Mouse (Mus musculus) layer of hippocampus, postnatal 25 days (tissue): Measurements from ENCODE around the gene Acvr2a. TPM values are rescaled to one million over a fixed set of nuclear protein-coding genes. Genes with fewer than 3 reads are reported as not detected.

Experiments used
- DNase-seq, 2 experiments: peaks; one replicate each; pipeline ENCODE4 v3.0.0; 2022; ENCODE audit warnings: mixed read lengths in 2 of 2, low spot score in 1 of 2; ENCODE audit errors: extremely low spot score in 1 of 2
- total RNA-seq, 2 experiments: library from RNA; stranded (reverse); gene quantifications; 2 replicates each; pipeline ENCODE4 v1.2.3; 2021

Acvr2a gene
- 10 to 100 TPM; 40.1 to 44.6 TPM for total RNA-seq

GRCm38 (mm10) chr2:48813371-48814222, at the start of gene Acvr2a:
Gene Acvr2a, plus strand, starts transcription at chr2:48814109.
- peak; percentile 81 to 91 for DNase-seq

- no peak for DNase-seq
These were observed 47.4 kb upstream of the Acvr2a start for GRCm38 (mm10) chr2:48766513-48766912.

GRCm38 (mm10) chr2:48767778-48768177, 46.1 kb upstream of the Acvr2a start:
- DNase-seq: peak in 1 of 2 experiments; percentile 4

- no peak for DNase-seq
These were observed 45.7 kb upstream of the Acvr2a start for GRCm38 (mm10) chr2:48768219-48768618.

GRCm38 (mm10) chr2:48770100-48770499, 43.8 kb upstream of the Acvr2a start:
- no peak for DNase-seq

GRCm38 (mm10) chr2:48770634-48771033, 43.3 kb upstream of the Acvr2a start:
- no peak for DNase-seq

GRCm38 (mm10) chr2:48775281-48775680, 38.6 kb upstream of the Acvr2a start:
- no peak for DNase-seq

GRCm38 (mm10) chr2:48788901-48789300, 25.0 kb upstream of the Acvr2a start:
- DNase-seq: no peak

- peak; percentile 33 to 42 for DNase-seq
These were observed 522 bp downstream of the Acvr2a start for GRCm38 (mm10) chr2:48814223-48815038.

GRCm38 (mm10) chr2:48815039-48815590, 1.2 kb downstream of the Acvr2a start:
- no peak for DNase-seq

- DNase-seq: no peak
These were observed 2.5 kb downstream of the Acvr2a start for GRCm38 (mm10) chr2:48816141-48817028.

GRCm38 (mm10) chr2:48825878-48826277, 12.0 kb downstream of the Acvr2a start:
- no peak for DNase-seq

GRCm38 (mm10) chr2:48826380-48826779, 12.5 kb downstream of the Acvr2a start:
- DNase-seq: no peak

- DNase-seq: no peak
These were observed 16.6 kb downstream of the Acvr2a start for GRCm38 (mm10) chr2:48830492-48830891.

- no peak for DNase-seq
These were observed 18.4 kb downstream of the Acvr2a start for GRCm38 (mm10) chr2:48832305-48832704.

- DNase-seq: no peak
These were observed 20.1 kb downstream of the Acvr2a start for GRCm38 (mm10) chr2:48833884-48834450.

GRCm38 (mm10) chr2:48841611-48842470, 27.9 kb downstream of the Acvr2a start:
- no peak for DNase-seq

- DNase-seq: no peak
These were observed 32.9 kb downstream of the Acvr2a start for GRCm38 (mm10) chr2:48846689-48847398.
